Mouse (Mus musculus): ENCODE data around the gene 4930539E08Rik. TPM values are rescaled to one million over a fixed set of nuclear protein-coding genes. Genes with fewer than 3 reads are reported as not detected.

4930539E08Rik gene
- total RNA-seq (2023): 0.64 TPM

GRCm38 (mm10) chr17:28915060-28915628, at the start of gene 4930539E08Rik:
Gene 4930539E08Rik (minus strand): TSS chr17:28915324.

GRCm38 (mm10) chr17:28951831-28952799, 37.0 kb upstream of the 4930539E08Rik start, which contains the start of gene Kctd20:
Gene Kctd20 (plus strand): TSS chr17:28951950.

GRCm38 (mm10) chr17:28943740-28944139, 28.6 kb upstream of the 4930539E08Rik start, which contains the start of gene Pxt1:
Gene Pxt1 (minus strand): TSS chr17:28943840.

GRCm38 (mm10) chr17:28858205-28858604, 56.9 kb downstream of the 4930539E08Rik start, which contains the start of gene Pnpla1:
Gene Pnpla1 (plus strand): TSS chr17:28858411.

Other genes starting within 250 kb of the 4930539E08Rik start
- 1.6 TPM for gene Slc26a8, start 225.1 kb downstream of the 4930539E08Rik start, total RNA-seq (2023)
- 97.6 TPM for gene Mapk14, start 224.0 kb downstream of the 4930539E08Rik start, total RNA-seq (2023)
- gene AC170998.1, start 189.2 kb downstream of the 4930539E08Rik start, total RNA-seq (2023): 7.7 TPM
- 0.83 TPM for gene Mapk13, start 146.0 kb downstream of the 4930539E08Rik start, total RNA-seq (2023)
- 42.4 TPM for gene Brpf3, start 114.2 kb downstream of the 4930539E08Rik start, total RNA-seq (2023)
- not detected for gene Pnpla1, start 56.9 kb downstream of the 4930539E08Rik start, total RNA-seq (2023)
- not detected for gene Pxt1, start 28.5 kb upstream of the 4930539E08Rik start, total RNA-seq (2023)
- gene Kctd20, start 36.6 kb upstream of the 4930539E08Rik start, total RNA-seq (2023): 47.9 TPM
- 508 TPM for gene Stk38, start 92.7 kb upstream of the 4930539E08Rik start, total RNA-seq (2023)
- 473 TPM for gene Srsf3, start 117.3 kb upstream of the 4930539E08Rik start, total RNA-seq (2023)
- gene Cdkn1a, start 175.7 kb upstream of the 4930539E08Rik start, total RNA-seq (2023): 4.3 TPM
- 0.18 TPM for gene Rab44, start 198.8 kb upstream of the 4930539E08Rik start, total RNA-seq (2023)

All from CD8-positive naive resting alpha-beta T cell, adult 57 days (primary cell).